Mouse (Mus musculus) bone marrow, adult 2 months (tissue): ENCODE measurements around the gene Esrrg.

Experiments
- CTCF ChIP-seq: fragments of 200-500 bp; IDR thresholded peaks from 2 replicates; pipeline ENCODE4 v1.5.1; 2011; ENCODE audit warnings: low read length, control low read depth; ENCODE audit not compliant: control insufficient read depth, insufficient read depth
- POLR2A ChIP-seq: fragments of 200-500 bp; IDR thresholded peaks from 2 replicates; pipeline ENCODE4 v1.6.1; 2011; ENCODE audit warnings: low read depth, mild to moderate bottlenecking, control low read depth, low read length, borderline replicate concordance; ENCODE audit not compliant: control insufficient read depth

DNA sequence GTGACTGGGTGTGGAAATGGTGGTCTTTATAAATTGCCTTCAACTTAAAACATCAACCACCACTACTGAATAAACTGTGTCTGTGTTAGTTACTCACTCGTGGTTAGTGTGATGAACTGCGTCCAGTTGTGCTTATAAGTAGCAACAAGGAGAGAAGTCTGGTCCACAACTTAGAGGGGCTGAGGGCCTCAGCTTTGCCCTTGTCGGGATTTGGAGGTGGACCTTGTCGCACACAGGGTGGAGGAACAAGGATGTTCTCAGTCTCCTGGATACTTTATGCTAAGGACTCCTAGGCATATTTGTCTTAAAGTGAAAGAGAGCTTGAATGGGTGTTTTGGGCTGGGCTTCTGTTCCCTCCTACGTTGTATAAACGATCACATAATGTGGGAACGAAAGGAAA is 55.7 kb downstream of the Esrrg start:
- TF ChIP-seq POLR2A (no peak), CTCF (no peak)
